Mouse (Mus musculus) kidney, adult 2 months (tissue): ENCODE data around the gene Hist2h2ac. TPM values are rescaled to one million over a fixed set of nuclear protein-coding genes. Genes with fewer than 3 reads are reported as not detected.
A peak's percentile ranks its signal among the peaks of the same experiment; 100 is the strongest.

ENCODE experiments used
- DNase-seq: peaks from one replicate; pipeline ENCODE4 v3.0.0; 2021
- H3K27ac ChIP-seq: fragments of 200-500 bp; 2 replicates; pipeline ENCODE4 v1.5.1; 2012; ENCODE audit warnings: low read depth, low read length, control low read depth, inconsistent platforms; ENCODE audit not compliant: insufficient read depth
- H3K27me3 ChIP-seq: fragments of 200-500 bp; replicated peaks from 2 replicates; pipeline ENCODE4 v1.6.1; 2012; ENCODE audit warnings: mild to moderate bottlenecking, moderate library complexity, low read length, inconsistent platforms; ENCODE audit not compliant: control insufficient read depth, insufficient read depth
- H3K36me3 ChIP-seq: fragments of 200-500 bp; 2 replicates; pipeline ENCODE4 v1.6.1; 2012; ENCODE audit warnings: mild to moderate bottlenecking, moderate library complexity, low read length, inconsistent platforms; ENCODE audit not compliant: control insufficient read depth, insufficient read depth
- H3K4me1 ChIP-seq: fragments of 200-500 bp; 2 replicates; pipeline ENCODE4 v1.6.1; 2011; ENCODE audit warnings: low read length; ENCODE audit not compliant: control insufficient read depth, insufficient read depth
- H3K4me3 ChIP-seq: fragments of 200-500 bp; 2 replicates; pipeline ENCODE4 v1.5.1; 2011; ENCODE audit warnings: mild to moderate bottlenecking, low read depth, low read length, control low read depth; ENCODE audit not compliant: insufficient read depth
- CTCF ChIP-seq: fragments of 200-500 bp; conservative IDR thresholded peaks from 2 replicates; pipeline ENCODE4 v1.5.1; 2011; ENCODE audit warnings: low read depth, mild to moderate bottlenecking, control low read depth, low read length, moderate library complexity, mixed read lengths; ENCODE audit not compliant: insufficient read depth, insufficient read length
- POLR2A ChIP-seq: fragments of 200-500 bp; IDR thresholded peaks from one replicate; pipeline ENCODE4 v1.6.1; 2011; ENCODE audit warnings: low read depth, low read length, control low read depth
- WGBS: fragments of 180-500 bp; shearing (Covaris S2); methylation state at CpG from one replicate; pipeline ENCODE4 v1.1.7; 2018; 5-methylcytosine and 5-hydroxymethylcytosine counted together
- polyA plus RNA-seq: library from polyadenylated mRNA; depleted of rRNA; stranded (reverse); fragments of >200 nt; gene quantifications from 2 replicates; pipeline ENCODE4 v1.2.3, GENCODE M21; 2012

Hist2h2ac gene
- polyA plus RNA-seq, 1 experiment: 3.7 TPM

DNA sequence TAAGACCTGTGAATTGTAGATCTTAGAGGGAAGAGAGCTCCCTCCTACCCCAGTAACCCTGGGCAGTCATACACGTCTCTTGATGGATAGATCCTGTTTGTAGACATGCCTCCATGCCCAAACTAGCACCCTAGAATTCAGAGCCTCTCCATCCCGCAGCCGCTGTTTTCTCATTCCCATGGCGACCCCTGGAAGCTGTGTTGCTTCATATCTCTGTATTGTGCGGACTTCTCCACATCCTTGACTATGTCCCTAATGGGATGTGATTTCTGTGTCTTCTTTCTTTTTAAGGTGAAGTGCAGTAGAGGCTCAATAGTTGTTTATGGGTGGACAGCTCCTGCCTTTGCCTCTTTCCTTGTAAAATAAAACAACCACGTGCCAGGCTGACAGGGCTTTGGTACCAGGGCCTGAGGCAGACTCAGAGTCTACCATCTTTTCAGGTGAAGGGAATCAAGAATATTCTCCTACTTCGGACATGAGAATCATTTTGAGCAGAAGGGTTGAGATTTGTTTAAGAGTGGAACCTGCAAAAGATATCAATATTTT, 43.8 kb upstream of the Hist2h2ac start:
- H3K36me3 ChIP-seq: no peaks in the 10 kb centered on the region
- H3K4me3 ChIP-seq: no peak overlapping the region
- 76% methylated on average over 7 of the region's 7 CpGs for WGBS
- TF ChIP-seq POLR2A: no peak
- no peak for TF ChIP-seq CTCF
- H3K27ac ChIP-seq: peak overlapping the region; percentile 97
- H3K27me3 ChIP-seq: no peaks in the 10 kb centered on the region
- H3K4me1 ChIP-seq: peaks cover 8% of the 10 kb centered on the region; the same call in 1 of the 2 replicates
- DNase-seq: no peak

GRCm38 (mm10) chr3:96263558-96264403, 43.1 kb upstream of the Hist2h2ac start:
- no peaks in the 10 kb centered on the region for H3K36me3 ChIP-seq
- 2% methylated on average over 27 of the region's 27 CpGs for WGBS
- peak overlapping the region; percentile 60 for H3K4me3 ChIP-seq
- H3K4me1 ChIP-seq: peaks cover 8% of the 10 kb centered on the region; the same call in 1 of the 2 replicates
- TF ChIP-seq POLR2A (no peak), CTCF (no peak)
- H3K27ac ChIP-seq: peak overlapping the region; percentile 97
- DNase-seq: no peak
- H3K27me3 ChIP-seq: no peaks in the 10 kb centered on the region

DNA sequence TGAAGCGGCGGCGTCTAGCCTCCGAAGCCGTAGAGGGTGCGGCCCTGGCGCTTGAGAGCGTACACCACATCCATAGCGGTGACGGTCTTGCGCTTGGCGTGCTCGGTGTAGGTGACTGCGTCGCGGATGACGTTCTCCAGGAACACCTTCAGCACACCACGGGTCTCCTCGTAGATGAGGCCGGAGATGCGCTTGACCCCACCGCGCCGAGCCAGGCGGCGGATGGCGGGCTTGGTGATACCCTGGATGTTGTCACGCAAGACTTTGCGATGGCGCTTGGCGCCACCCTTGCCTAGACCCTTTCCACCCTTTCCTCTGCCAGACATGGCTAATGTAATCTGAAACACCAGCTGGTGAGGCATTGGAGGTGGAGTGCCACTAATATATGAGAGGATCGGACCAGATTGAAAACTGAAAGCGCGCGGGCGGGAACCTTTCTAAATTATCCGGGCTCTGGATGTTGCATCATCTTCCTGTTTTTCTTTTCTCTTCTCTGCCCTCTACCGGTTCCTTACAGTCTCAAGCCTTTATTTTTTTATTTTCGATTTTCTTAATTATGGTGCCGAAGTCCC, 42.4 kb upstream of the Hist2h2ac start, which contains the start of gene Hist2h4:
Gene Hist2h4 (minus strand): TSS at position 333 of the 572 bp plus-strand sequence.
- Histone ChIP-seq H3K4me1 (peaks cover 6% of the 10 kb centered on the region; the same call in 1 of the 2 replicates), H3K27ac (peak within 1 kb of the TSS; percentile 97), H3K4me3 (peak within 1 kb of the TSS; percentile 60), H3K27me3 (no peaks in the 10 kb centered on the region), H3K36me3 (no peaks in the 10 kb centered on the region)
- under 1% methylated on average over 40 of the region's 40 CpGs for WGBS
- DNase-seq: peak; percentile 98
- TF ChIP-seq CTCF (peak; percentile 23; the same call in 1 of the 2 replicates), POLR2A (peak; percentile 98)

- Histone ChIP-seq H3K27ac (peak overlapping the region; percentile 60), H3K27me3 (no peaks in the 10 kb centered on the region), H3K4me1 (peaks cover 4% of the 10 kb centered on the region; the same call in 1 of the 2 replicates), H3K36me3 (no peaks in the 10 kb centered on the region), H3K4me3 (peak overlapping the region; percentile 60)
- TF ChIP-seq POLR2A: no peak
- no peak for TF ChIP-seq CTCF
- DNase-seq: peak; percentile 91
- WGBS: 3% methylated on average over 19 of the region's 19 CpGs
These were observed 41.7 kb upstream of the Hist2h2ac start for GRCm38 (mm10) chr3:96262216-96262875.

DNA sequence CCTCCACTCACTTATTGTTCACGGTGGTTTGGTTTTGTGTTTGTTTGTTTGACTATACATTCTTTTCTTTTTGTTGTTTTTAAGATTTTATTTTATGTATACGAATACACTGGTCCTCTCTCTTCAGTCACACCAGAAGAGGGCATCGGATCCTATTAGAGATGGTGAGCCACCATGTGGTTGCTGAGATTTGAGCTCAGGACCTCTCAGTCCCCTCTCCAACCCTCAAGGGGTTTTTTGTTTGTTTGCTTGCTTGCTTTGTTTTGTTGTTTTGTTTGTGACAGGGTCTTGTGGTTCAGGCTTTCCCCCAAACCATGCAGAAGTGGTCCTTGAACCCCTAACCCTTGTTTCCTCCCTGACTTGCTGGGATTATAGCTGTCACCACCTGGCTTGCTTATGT, 40.9 kb upstream of the Hist2h2ac start:
- no peaks in the 10 kb centered on the region for H3K36me3 ChIP-seq
- no peak overlapping the region for H3K4me3 ChIP-seq
- 70% methylated on average over 3 of the region's 3 CpGs for WGBS
- TF ChIP-seq CTCF: no peak
- TF ChIP-seq POLR2A: no peak
- H3K27me3 ChIP-seq: no peaks in the 10 kb centered on the region
- H3K4me1 ChIP-seq: peaks cover 4% of the 10 kb centered on the region; the same call in 1 of the 2 replicates
- H3K27ac ChIP-seq: peak overlapping the region; percentile 60; the same call in 1 of the 2 replicates
- DNase-seq: no peak

GRCm38 (mm10) chr3:96260220-96260619, 39.5 kb upstream of the Hist2h2ac start:
- Histone ChIP-seq H3K4me1 (peaks cover 4% of the 10 kb centered on the region; the same call in 1 of the 2 replicates), H3K27ac (no peak overlapping the region), H3K36me3 (no peaks in the 10 kb centered on the region), H3K4me3 (no peak overlapping the region), H3K27me3 (no peaks in the 10 kb centered on the region)
- no peak for DNase-seq
- 95% methylated on average over 5 of the region's 5 CpGs for WGBS
- TF ChIP-seq POLR2A: no peak
- no peak for TF ChIP-seq CTCF
